Mouse (Mus musculus) thymus, postnatal 4 days (tissue): Measurements from ENCODE around the gene Slc35c1.
A peak's percentile ranks its signal among the peaks of the same experiment; 100 is the strongest.

Experiments
- DNase-seq: peaks from one replicate; pipeline ENCODE4 v3.0.0; 2021

Slc35c1 gene

GRCm38 (mm10) chr2:92474920-92475319 lies 14.6 kb upstream of the Slc35c1 start:
- no peak for DNase-seq

GRCm38 (mm10) chr2:92471886-92472670 lies 11.7 kb upstream of the Slc35c1 start:
- DNase-seq = peak; percentile 48

GRCm38 (mm10) chr2:92464690-92465089 lies 4.4 kb upstream of the Slc35c1 start:
- peak; percentile 38 for DNase-seq

- no peak for DNase-seq
These were observed 877 bp upstream of the Slc35c1 start for GRCm38 (mm10) chr2:92461215-92461614.

GRCm38 (mm10) chr2:92459141-92459920 lies 1.0 kb downstream of the Slc35c1 start:
- peak; percentile 87 for DNase-seq

- DNase-seq = no peak
These were observed 1.9 kb downstream of the Slc35c1 start for GRCm38 (mm10) chr2:92458481-92458880.

- peak; percentile 38 for DNase-seq
These were observed 3.3 kb downstream of the Slc35c1 start for GRCm38 (mm10) chr2:92456970-92457530.

GRCm38 (mm10) chr2:92455704-92456103 lies 4.6 kb downstream of the Slc35c1 start:
- DNase-seq = no peak

- no peak for DNase-seq
These were observed 6.2 kb downstream of the Slc35c1 start for GRCm38 (mm10) chr2:92454166-92454565.

GRCm38 (mm10) chr2:92451126-92451525 lies 9.2 kb downstream of the Slc35c1 start:
- no peak for DNase-seq

GRCm38 (mm10) chr2:92447121-92447740 lies 13.1 kb downstream of the Slc35c1 start:
- no peak for DNase-seq

GRCm38 (mm10) chr2:92446656-92447055 lies 13.7 kb downstream of the Slc35c1 start:
- no peak for DNase-seq

- peak; percentile 11 for DNase-seq
These were observed 14.4 kb downstream of the Slc35c1 start for GRCm38 (mm10) chr2:92445890-92446289.

- DNase-seq = no peak
These were observed 16.0 kb downstream of the Slc35c1 start for GRCm38 (mm10) chr2:92444376-92444775.

- DNase-seq = no peak
These were observed 17.0 kb downstream of the Slc35c1 start for GRCm38 (mm10) chr2:92443313-92443712.

- DNase-seq = peak; percentile 45
These were observed 17.8 kb downstream of the Slc35c1 start for GRCm38 (mm10) chr2:92442419-92443001.

- no peak for DNase-seq
These were observed 19.9 kb downstream of the Slc35c1 start for GRCm38 (mm10) chr2:92440432-92440831.

GRCm38 (mm10) chr2:92438567-92438966 lies 21.8 kb downstream of the Slc35c1 start:
- no peak for DNase-seq

- DNase-seq = peak; percentile 78
These were observed 22.5 kb downstream of the Slc35c1 start for GRCm38 (mm10) chr2:92437875-92438274.

GRCm38 (mm10) chr2:92437366-92437765 lies 23.0 kb downstream of the Slc35c1 start:
- DNase-seq = no peak

GRCm38 (mm10) chr2:92435023-92435422 lies 25.3 kb downstream of the Slc35c1 start:
- DNase-seq = no peak

- DNase-seq = no peak
These were observed 26.0 kb downstream of the Slc35c1 start for GRCm38 (mm10) chr2:92434375-92434745.
